Mouse (Mus musculus) liver, adult 2 months (tissue): Measurements from ENCODE around the gene Isl2. TPM values are rescaled to one million over a fixed set of nuclear protein-coding genes. Genes with fewer than 3 reads are reported as not detected.
A peak's percentile ranks its signal among the peaks of the same experiment; 100 is the strongest.

Source experiments
- DNase-seq: peaks from one replicate; pipeline ENCODE4 v3.0.0-alpha.2; 2011; ENCODE audit warnings: low read depth, low spot score; ENCODE audit errors: extremely low read depth
- H3K27ac ChIP-seq: fragments of 200-500 bp; replicated peaks from 2 replicates; pipeline ENCODE4 v1.5.1; 2012; ENCODE audit warnings: low read depth, mild to moderate bottlenecking, control low read depth, inconsistent platforms, low read length; ENCODE audit not compliant: insufficient read depth
- H3K27me3 ChIP-seq: fragments of 200-500 bp; 2 replicates; pipeline ENCODE4 v1.6.1; 2012; ENCODE audit warnings: mild to moderate bottlenecking, moderate library complexity, low read length, inconsistent platforms; ENCODE audit not compliant: control insufficient read depth, insufficient read depth
- H3K36me3 ChIP-seq: fragments of 200-500 bp; 2 replicates; pipeline ENCODE4 v1.6.1; 2012; ENCODE audit warnings: low read length, inconsistent platforms; ENCODE audit not compliant: control insufficient read depth, insufficient read depth
- H3K4me1 ChIP-seq: fragments of 200-500 bp; 2 replicates; pipeline ENCODE4 v1.6.1; 2011; ENCODE audit warnings: low read length; ENCODE audit not compliant: control insufficient read depth, insufficient read depth
- H3K4me3 ChIP-seq: fragments of 200-500 bp; 2 replicates; pipeline ENCODE4 v1.5.1; 2011; ENCODE audit warnings: low read depth, mild to moderate bottlenecking, control low read depth, low read length, moderate library complexity; ENCODE audit not compliant: insufficient read depth
- H3K79me2 ChIP-seq: fragments of 200-500 bp; 2 replicates; pipeline ENCODE4 v1.6.1; 2012; ENCODE audit warnings: inconsistent platforms, mild to moderate bottlenecking, low read length, moderate library complexity; ENCODE audit not compliant: control insufficient read depth, insufficient read depth
- H3K9ac ChIP-seq: fragments of 200-500 bp; 2 replicates; pipeline ENCODE4 v1.6.1; 2012; ENCODE audit warnings: low read depth, mild to moderate bottlenecking, control low read depth, inconsistent platforms, low read length
- CTCF ChIP-seq: fragments of 200-500 bp; IDR thresholded peaks from 2 replicates; pipeline ENCODE4 v1.5.1; 2011; ENCODE audit warnings: low read depth, low read length, control low read depth
- POLR2A ChIP-seq: fragments of 200-500 bp; IDR thresholded peaks from 2 replicates; pipeline ENCODE4 v1.6.1; 2011; ENCODE audit warnings: low read length, control low read depth; ENCODE audit not compliant: insufficient read depth; ENCODE audit errors: extremely low read depth
- WGBS: fragments of 180-500 bp; shearing (Covaris S2); methylation state at CpG from one replicate; pipeline ENCODE4 v1.1.7; 2018; 5-methylcytosine and 5-hydroxymethylcytosine counted together
- polyA plus RNA-seq: library from polyadenylated mRNA; depleted of rRNA; stranded (reverse); fragments of >200 nt; gene quantifications from 2 replicates; pipeline ENCODE4 v1.2.3, GENCODE M21; 2012
- total RNA-seq: library from RNA; depleted of rRNA; stranded (reverse); fragments of >200 nt; gene quantifications from 2 replicates; pipeline ENCODE4 v1.2.3, GENCODE M21; 2014

Gene Isl2
- total and polyA plus RNA-seq, 2 experiments, result not detected

DNA sequence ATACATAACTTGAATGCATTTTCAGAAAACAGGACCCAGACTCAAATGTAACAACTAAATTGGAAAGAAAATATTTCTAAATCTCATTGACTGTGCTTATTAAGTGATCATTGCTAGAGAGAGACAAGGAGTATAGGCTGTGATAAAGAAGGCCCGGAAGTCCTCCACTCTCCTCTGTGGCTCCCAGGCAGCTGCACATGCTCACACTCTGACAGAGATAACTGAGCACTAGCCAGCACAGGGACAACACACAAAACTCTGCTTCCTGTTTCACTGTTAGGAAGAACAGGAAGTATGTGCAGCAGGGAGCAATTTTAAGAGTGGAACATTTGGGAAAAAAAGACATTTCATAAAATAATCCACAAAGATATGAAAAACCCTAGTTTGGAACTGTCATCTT lies 16.5 kb downstream of the Isl2 start:
- TF ChIP-seq CTCF (no peak), POLR2A (no peak)
- 82% methylated on average over 1 of the region's 1 CpGs for WGBS
- no peaks in the 10 kb centered on the region for H3K79me2 ChIP-seq

GRCm38 (mm10) chr9:55560960-55561359 lies 22.5 kb downstream of the Isl2 start:
- Histone ChIP-seq H3K36me3 (no peaks in the 10 kb centered on the region), H3K9ac (no peak overlapping the region), H3K79me2 (no peaks in the 10 kb centered on the region), H3K4me3 (no peak overlapping the region), H3K27me3 (no peaks in the 10 kb centered on the region), H3K4me1 (peaks cover 2% of the 10 kb centered on the region; the same call in 1 of the 2 replicates), H3K27ac (no peak overlapping the region)
- WGBS, result 30% methylated on average over 1 of the region's 1 CpGs
- DNase-seq, result peak; percentile 69
- TF ChIP-seq POLR2A (no peak), CTCF (no peak)

More for the DNA sequence above, 16.5 kb downstream of the Isl2 start:
- Histone ChIP-seq H3K36me3 (no peaks in the 10 kb centered on the region), H3K4me1 (no peaks in the 10 kb centered on the region), H3K4me3 (no peak overlapping the region), H3K9ac (no peak overlapping the region), H3K27me3 (no peaks in the 10 kb centered on the region), H3K27ac (no peak overlapping the region)
- DNase-seq, result no peak

GRCm38 (mm10) chr9:55568466-55569159 lies 30.1 kb downstream of the Isl2 start:
- H3K36me3 ChIP-seq, result no peaks in the 10 kb centered on the region
- no peak overlapping the region for H3K4me3 ChIP-seq
- no peak overlapping the region for H3K27ac ChIP-seq
- H3K4me1 ChIP-seq, result no peaks in the 10 kb centered on the region
- H3K27me3 ChIP-seq, result no peaks in the 10 kb centered on the region
- H3K9ac ChIP-seq, result no peak overlapping the region
- 70% methylated on average over 5 of the region's 5 CpGs for WGBS
- DNase-seq, result peak; percentile 20
- no peak for TF ChIP-seq POLR2A
- TF ChIP-seq CTCF, result no peak
- no peaks in the 10 kb centered on the region for H3K79me2 ChIP-seq

DNA sequence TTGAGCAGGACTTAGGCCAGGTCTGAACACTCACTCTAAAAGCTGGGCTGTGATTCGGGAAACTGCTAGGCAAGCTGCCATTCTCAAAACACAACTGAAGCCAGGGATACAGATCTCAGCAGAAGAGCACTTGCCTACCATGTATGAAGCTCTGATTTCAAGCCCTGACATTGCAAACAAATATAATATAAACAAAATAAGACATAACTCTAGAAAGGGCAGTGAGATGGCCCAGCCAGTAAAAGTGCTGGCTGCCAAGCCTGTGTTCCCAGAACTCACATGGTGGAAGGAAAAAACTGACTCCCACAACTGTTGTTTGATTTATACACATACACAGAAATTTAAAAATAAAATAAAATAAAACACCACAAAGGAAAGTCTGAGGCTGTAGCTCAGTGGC lies 32.6 kb downstream of the Isl2 start:
- Histone ChIP-seq H3K27ac (no peak overlapping the region), H3K4me3 (no peak overlapping the region), H3K4me1 (no peaks in the 10 kb centered on the region), H3K36me3 (no peaks in the 10 kb centered on the region), H3K9ac (no peak overlapping the region), H3K27me3 (no peaks in the 10 kb centered on the region), H3K79me2 (no peaks in the 10 kb centered on the region)
- TF ChIP-seq CTCF (no peak), POLR2A (no peak)
- DNase-seq, result no peak
- 71% methylated on average over 1 of the region's 1 CpGs for WGBS

DNA sequence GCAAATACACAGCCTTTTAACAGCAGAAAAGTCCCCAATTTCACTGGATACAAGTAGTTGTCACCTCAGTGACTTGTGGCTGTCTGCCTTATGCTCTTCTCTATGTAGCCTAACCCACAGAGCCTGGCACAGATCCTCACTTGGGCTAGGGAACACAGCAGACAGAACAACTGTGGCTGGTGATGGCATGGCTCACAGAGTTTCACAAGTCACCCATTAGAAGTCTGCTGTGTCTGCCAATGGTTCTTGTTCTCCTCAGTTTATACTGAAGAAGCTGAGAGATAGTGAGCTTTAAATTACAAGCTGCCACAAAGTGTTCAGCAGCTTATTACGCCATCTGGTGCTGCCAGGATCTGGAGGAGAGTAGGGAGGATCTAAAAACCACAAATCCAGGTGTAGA lies 38.1 kb downstream of the Isl2 start:
- no peaks in the 10 kb centered on the region for H3K27me3 ChIP-seq
- no peaks in the 10 kb centered on the region for H3K4me1 ChIP-seq
- no peak for TF ChIP-seq CTCF
- no peak for TF ChIP-seq POLR2A
- WGBS, result 100% methylated on average over 1 of the region's 1 CpGs
- H3K9ac ChIP-seq, result no peak overlapping the region
- H3K36me3 ChIP-seq, result no peaks in the 10 kb centered on the region; the same call in 1 of the 2 replicates
- H3K79me2 ChIP-seq, result no peaks in the 10 kb centered on the region
- H3K4me3 ChIP-seq, result no peak overlapping the region
- H3K27ac ChIP-seq, result no peak overlapping the region
- DNase-seq, result no peak

DNA sequence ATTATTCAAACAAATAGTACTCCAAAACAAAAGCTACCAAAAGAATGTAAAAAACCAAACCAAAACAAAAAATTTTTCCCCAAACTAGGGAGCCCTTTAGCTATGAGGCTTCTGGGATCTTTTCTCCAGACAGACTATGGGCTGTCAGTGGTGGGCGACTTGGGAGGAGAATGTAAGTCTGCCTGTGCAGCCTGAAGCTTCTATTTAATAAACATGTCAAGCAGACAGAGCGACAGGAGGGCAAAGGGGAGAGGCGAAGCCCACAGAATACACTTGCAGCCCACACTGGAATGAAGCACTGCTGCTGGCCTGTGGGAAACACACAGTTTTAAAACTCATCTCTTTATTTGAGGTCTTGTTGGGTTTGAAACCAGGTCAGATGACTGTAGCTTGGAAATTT lies 42.9 kb downstream of the Isl2 start:
- no peak overlapping the region for H3K27ac ChIP-seq
- 85% methylated on average over 3 of the region's 3 CpGs for WGBS

More for the DNA sequence above, 42.9 kb downstream of the Isl2 start:
- H3K36me3 ChIP-seq, result no peaks in the 10 kb centered on the region; the same call in 1 of the 2 replicates
- no peak for DNase-seq
- H3K27me3 ChIP-seq, result no peaks in the 10 kb centered on the region
- no peak overlapping the region for H3K4me3 ChIP-seq
- TF ChIP-seq CTCF (no peak), POLR2A (no peak)
- no peaks in the 10 kb centered on the region for H3K79me2 ChIP-seq
- H3K9ac ChIP-seq, result no peak overlapping the region
- H3K4me1 ChIP-seq, result peaks cover 2% of the 10 kb centered on the region
